Comparison of ENCODE assay signal across 10 mouse cellular contexts in genomic region chrX:93297001-93297441, GRCm38 (mm10). TPM values are rescaled to one million over a fixed set of nuclear protein-coding genes. Genes with fewer than 3 reads are reported as not detected.
DNase-seq lines count a peak whose midpoint lies in the region; ATAC-seq and TF ChIP-seq lines count a peak whose summit lies in the region.
"Had no signal": no experiment of that assay in that cellular context is flagged by ENCODE, and none has a peak within 500 bp of the region (broad histone marks: within the 10 kb centered on the region; RNA-seq: fewer than 3 reads in every experiment).

No protein-coding gene starts in this region.

- H3K27me3 ChIP-seq in liver, embryonic 11.5 days (replicated peaks; ENCODE audit: control insufficient read depth, insufficient read depth, low read length), result peaks cover 99% of the 10 kb centered on the region
- H3K27me3 ChIP-seq in embryonic facial prominence, embryonic 13.5 days, result peaks cover 95% of the 10 kb centered on the region
- H3K27me3 ChIP-seq in intestine, embryonic 16.5 days (replicated peaks; ENCODE audit: control insufficient read depth, insufficient read depth, low read length), result peaks cover 73% of the 10 kb centered on the region

- no peak for TF ChIP-seq CTCF in olfactory bulb, adult 2 months (IDR thresholded peaks at IDR 0.05; ENCODE audit: insufficient read depth, low read depth, low read length)

- WGBS in liver, embryonic 11.5 days, result 16% methylated on average over 39 of the region's 40 CpGs
- 20% methylated on average over 39 of the region's 40 CpGs for WGBS in embryonic facial prominence, embryonic 13.5 days
- 14% methylated on average over 40 of the region's 40 CpGs for WGBS in intestine, embryonic 16.5 days
- 13% methylated on average over 39 of the region's 40 CpGs for WGBS in olfactory bulb, adult 2 months

- no peak overlapping the region; the same call in 1 of the 2 replicates for H3K4me3 ChIP-seq in liver, embryonic 11.5 days (ENCODE audit: low read depth, low read length)
- H3K4me3 ChIP-seq in embryonic facial prominence, embryonic 13.5 days, result peak overlapping the region; percentile 18
- peak overlapping the region; percentile 24 for H3K4me3 ChIP-seq in intestine, embryonic 16.5 days (ENCODE audit: low read length)
- peak overlapping the region; percentile 40 for H3K4me3 ChIP-seq in olfactory bulb, adult 2 months (ENCODE audit: insufficient read depth, low read depth, low read length)

- no peak for ATAC-seq in liver, embryonic 11.5 days (replicated peaks; ENCODE audit: low FRiP score)
- 0 out of 2 replicates have a peak, but pooled peaks have one; percentile 26 for ATAC-seq in embryonic facial prominence, embryonic 13.5 days (ENCODE audit: insufficient number of reproducible peaks, insufficient read depth, low FRiP score, low TSS enrichment, low read depth)
- no peak for ATAC-seq in intestine, embryonic 16.5 days

- H3K4me2 ChIP-seq in liver, embryonic 11.5 days, result peak overlapping the region; percentile 41
- peak overlapping the region; percentile 44 for H3K4me2 ChIP-seq in embryonic facial prominence, embryonic 13.5 days
- peak overlapping the region; percentile 35 for H3K4me2 ChIP-seq in intestine, embryonic 16.5 days (ENCODE audit: low read depth, low read length)

- H3K36me3 ChIP-seq in liver, embryonic 11.5 days (ENCODE audit: control insufficient read depth, insufficient read depth, low read length), result no peaks in the 10 kb centered on the region
- H3K36me3 ChIP-seq in embryonic facial prominence, embryonic 13.5 days, result no peaks in the 10 kb centered on the region
- no peaks in the 10 kb centered on the region for H3K36me3 ChIP-seq in intestine, embryonic 16.5 days (ENCODE audit: control insufficient read depth, insufficient read depth, low read length)

- no peak for TF ChIP-seq POLR2A in olfactory bulb, adult 2 months (IDR thresholded peaks at IDR 0.05; ENCODE audit: insufficient read depth, low read depth, low read length)

- intact Hi-C loops in gastrocnemius, postnatal 36 days (cut with DNase I), result loop anchor here (10.0 kb wide), 1 partner anchor 338 kb away; the partner anchor contains the start of gene Pola1

- H3K27ac ChIP-seq in liver, embryonic 11.5 days (ENCODE audit: low read depth, low read length), result no peak overlapping the region
- no peak overlapping the region for H3K27ac ChIP-seq in embryonic facial prominence, embryonic 13.5 days
- no peak overlapping the region for H3K27ac ChIP-seq in intestine, embryonic 16.5 days (ENCODE audit: low read length)
- H3K27ac ChIP-seq in olfactory bulb, adult 2 months (ENCODE audit: insufficient read depth, low read depth, low read length), result peak overlapping the region; percentile 99

- DNase-seq in liver, embryonic 11.5 days (ENCODE audit: low spot score), result no peak
- DNase-seq in liver, result no peak
- no peak for DNase-seq in spleen, adult 12 weeks (ENCODE audit: low spot score)
- no peak for DNase-seq in gastrocnemius, postnatal 36 days
- no peak for DNase-seq in gastrocnemius, postnatal 25 days
- DNase-seq: adrenal gland, postnatal 14 days; layer of hippocampus, postnatal 36 days had no signal

- no peak overlapping the region for H3K9ac ChIP-seq in liver, embryonic 11.5 days (ENCODE audit: low read depth, low read length)
- no peak overlapping the region for H3K9ac ChIP-seq in embryonic facial prominence, embryonic 13.5 days
- H3K9ac ChIP-seq in intestine, embryonic 16.5 days (ENCODE audit: low read depth, low read length), result no peak overlapping the region

- no peaks in the 10 kb centered on the region for H3K4me1 ChIP-seq in liver, embryonic 11.5 days (replicated peaks; ENCODE audit: control insufficient read depth, insufficient read depth, low read length)
- peaks cover 6% of the 10 kb centered on the region; the same call in 1 of the 2 replicates for H3K4me1 ChIP-seq in embryonic facial prominence, embryonic 13.5 days
- no peaks in the 10 kb centered on the region for H3K4me1 ChIP-seq in intestine, embryonic 16.5 days (ENCODE audit: control insufficient read depth, insufficient read depth, low read length)
- peaks cover 10% of the 10 kb centered on the region; the same call in 1 of the 2 replicates for H3K4me1 ChIP-seq in olfactory bulb, adult 2 months (ENCODE audit: control insufficient read depth, insufficient read depth, low read length)

- H3K9me3 ChIP-seq in liver, embryonic 11.5 days (ENCODE audit: control insufficient read depth, low read length), result no peaks in the 10 kb centered on the region
- no peaks in the 10 kb centered on the region for H3K9me3 ChIP-seq in embryonic facial prominence, embryonic 13.5 days
- H3K9me3 ChIP-seq in intestine, embryonic 16.5 days (ENCODE audit: control insufficient read depth, low read length), result no peaks in the 10 kb centered on the region

RNA-seq across cellular contexts. Expression of gene Arx, which starts 10.8 kb away (rescaled TPM):
- polyA plus RNA-seq in liver, embryonic 11.5 days (2014; fragmentation: Nextera tagmentation; extraction: Ambion mirVana), result 0.40 and 0.69 TPM in 2 replicates
- 0.08 and 0.32 TPM in 2 replicates for polyA plus RNA-seq in embryonic facial prominence, embryonic 13.5 days (2015; fragmentation: Nextera tagmentation; extraction: Ambion mirVana)
- polyA plus RNA-seq in intestine, embryonic 16.5 days (2015; fragmentation: Nextera tagmentation; extraction: Ambion mirVana), result 0.26 and 0.31 TPM in 2 replicates
- polyA plus RNA-seq in olfactory bulb, adult 2 months (2012; ENCODE audit: insufficient read depth, insufficient read length, low replicate concordance, missing spikeins), result not detected in 2 replicates
- under 1 TPM; 0.12 to 0.36 TPM for total RNA-seq in gastrocnemius, postnatal 36 days (2021)
- under 1 TPM; 0.27 to 0.28 TPM for total RNA-seq in gastrocnemius, postnatal 25 days (2021)
